Mouse (Mus musculus) liver, postnatal 0 days (tissue): ENCODE results near the gene Zfp358. TPM values are rescaled to one million over a fixed set of nuclear protein-coding genes. Genes with fewer than 3 reads are reported as not detected.

Source experiments
- ATAC-seq: fragments of 200-750 bp; cut with Nextera tagmentation; 2 replicates; pipeline ENCODE4 v1.8.0; 2017; ENCODE audit warnings: mild to moderate bottlenecking, moderate library complexity
- DNase-seq: peaks from one replicate; pipeline ENCODE4 v3.0.0-alpha.2; 2016
- H3K27ac ChIP-seq: fragments of 300-500 bp; sonication (generic); 2 replicates; pipeline ENCODE4 v1.5.1; 2014; ENCODE audit warnings: antibody characterized with exemption, moderate library complexity, mild to moderate bottlenecking, low read depth
- H3K27me3 ChIP-seq: fragments of 300-500 bp; sonication (generic); 2 replicates; pipeline ENCODE4 v1.6.1; 2014; ENCODE audit warnings: low read length, control low read depth, mixed read lengths; ENCODE audit not compliant: insufficient read depth
- H3K36me3 ChIP-seq: fragments of 300-500 bp; sonication (generic); replicated peaks from 2 replicates; pipeline ENCODE4 v1.6.1; 2014; ENCODE audit warnings: mild to moderate bottlenecking, control low read depth, low read length, moderate library complexity, mixed read lengths; ENCODE audit not compliant: insufficient read depth
- H3K4me1 ChIP-seq: fragments of 300-500 bp; sonication (generic); 2 replicates; pipeline ENCODE4 v1.6.1; 2014; ENCODE audit warnings: antibody characterized with exemption, mild to moderate bottlenecking, control low read depth; ENCODE audit not compliant: insufficient read depth
- H3K4me2 ChIP-seq: fragments of 300-500 bp; sonication (generic); 2 replicates; pipeline ENCODE4 v1.6.1; 2014; ENCODE audit warnings: low read depth, mild to moderate bottlenecking, low read length, moderate library complexity, mixed read lengths
- H3K4me3 ChIP-seq: fragments of 300-500 bp; sonication (generic); 2 replicates; pipeline ENCODE4 v1.5.1; 2014; ENCODE audit warnings: low read depth, low read length
- H3K9ac ChIP-seq: fragments of 300-500 bp; sonication (generic); replicated peaks from 2 replicates; pipeline ENCODE4 v1.6.1; 2014; ENCODE audit warnings: mild to moderate bottlenecking, moderate library complexity
- H3K9me3 ChIP-seq: fragments of 300-500 bp; sonication (generic); 2 replicates; pipeline ENCODE4 v1.6.1; 2016; ENCODE audit warnings: mild to moderate bottlenecking, control low read depth, low read length, mixed read lengths
- CTCF ChIP-seq: sonication (generic); IDR thresholded peaks from 2 replicates; pipeline ENCODE4 v1.5.1; 2016; ENCODE audit warnings: antibody characterized with exemption, low read depth
- EP300 ChIP-seq: IDR thresholded peaks from 2 replicates; pipeline ENCODE4 v1.6.1; 2016; ENCODE audit warnings: antibody characterized with exemption, low read depth, mild to moderate bottlenecking
- WGBS: fragments of 180-500 bp; shearing (Covaris S2); extraction: QIAGEN DNeasy Blood & Tissue Kit; methylation state at CpG from one replicate; pipeline ENCODE4 v1.1.7; 2014; ENCODE audit not compliant: insufficient replicate concordance; 5-methylcytosine and 5-hydroxymethylcytosine counted together
- polyA plus RNA-seq: library from polyadenylated mRNA; unstranded; fragments of >200 nt; fragmentation: Nextera tagmentation; extraction: Ambion mirVana; gene quantifications from 2 replicates; pipeline ENCODE4 v1.2.1, GENCODE M21; 2015

The Zfp358 gene
- polyA plus RNA-seq, 1 experiment from 2014 or later = 4.9 TPM

DNA sequence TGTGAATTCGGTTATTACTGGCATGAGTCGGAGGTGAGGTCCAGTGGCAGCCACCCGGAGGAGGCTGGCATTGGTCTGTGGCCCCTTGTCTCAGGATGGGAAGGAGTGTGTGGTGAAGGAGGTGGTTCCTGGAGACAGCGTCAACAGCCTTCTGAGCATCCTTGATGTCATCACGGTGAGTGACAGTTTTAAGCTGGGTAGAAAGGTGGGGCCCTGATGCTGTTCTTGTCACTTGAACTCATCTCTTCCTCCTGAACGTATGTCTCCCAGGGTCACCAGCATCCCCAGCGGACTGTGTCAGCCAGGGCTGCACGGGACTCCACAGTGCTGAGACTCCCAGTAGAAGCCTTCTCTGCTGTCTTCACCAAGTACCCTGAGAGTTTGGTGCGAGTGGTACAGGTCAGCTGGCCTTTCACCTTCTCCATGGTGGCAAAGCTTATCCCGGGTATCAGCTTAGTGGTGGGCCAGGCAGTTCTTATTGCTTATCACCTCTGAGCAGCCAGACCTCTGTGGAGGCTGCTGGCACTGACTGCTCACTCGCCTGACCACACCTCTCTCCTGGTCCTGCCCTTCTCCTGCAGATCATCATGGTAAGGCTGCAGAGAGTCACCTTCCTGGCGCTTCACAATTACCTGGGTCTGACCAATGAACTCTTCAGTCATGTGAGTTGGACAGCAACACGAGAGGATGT is 29.2 kb downstream of the Zfp358 start:
- H3K4me3 ChIP-seq = no peak overlapping the region
- no peaks in the 10 kb centered on the region for H3K27me3 ChIP-seq
- TF ChIP-seq CTCF (no peak), EP300 (peak; percentile 95)
- 58% methylated on average over 13 of the region's 13 CpGs for WGBS
- peaks cover 37% of the 10 kb centered on the region for H3K36me3 ChIP-seq
- peak; percentile 99 for ATAC-seq
- H3K4me1 ChIP-seq = peaks cover 15% of the 10 kb centered on the region
- H3K9me3 ChIP-seq = no peaks in the 10 kb centered on the region
- H3K9ac ChIP-seq = no peak overlapping the region
- peak overlapping the region; percentile 86 for H3K27ac ChIP-seq
- DNase-seq = peak; percentile 65
- peak overlapping the region; percentile 58 for H3K4me2 ChIP-seq

DNA sequence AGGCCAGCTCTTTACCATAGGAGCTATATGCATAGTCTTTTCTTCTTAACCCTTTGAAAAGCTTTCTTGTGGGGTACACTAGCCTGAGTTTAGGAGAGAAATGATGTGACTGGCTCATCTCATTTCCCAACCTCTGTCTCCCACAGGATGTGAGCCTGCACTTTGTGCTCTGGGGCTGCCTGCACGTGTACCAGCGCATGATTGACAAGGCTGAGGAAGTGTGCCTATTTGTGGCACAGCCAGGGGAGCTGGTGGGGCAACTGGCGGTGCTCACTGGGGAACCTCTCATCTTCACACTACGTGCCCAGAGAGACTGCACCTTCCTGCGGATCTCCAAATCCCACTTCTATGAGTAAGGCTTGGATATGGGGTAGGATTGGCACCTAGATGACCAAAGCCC is 37.9 kb downstream of the Zfp358 start:
- DNase-seq (no peak), ATAC-seq (no peak)
- WGBS = 70% methylated on average over 5 of the region's 5 CpGs
- H3K9ac ChIP-seq = no peak overlapping the region
- H3K27me3 ChIP-seq = no peaks in the 10 kb centered on the region
- no peak overlapping the region for H3K4me3 ChIP-seq
- no peaks in the 10 kb centered on the region for H3K9me3 ChIP-seq
- no peak overlapping the region for H3K4me2 ChIP-seq
- H3K4me1 ChIP-seq = peaks cover 2% of the 10 kb centered on the region; the same call in 1 of the 2 replicates
- H3K36me3 ChIP-seq = peaks cover 32% of the 10 kb centered on the region
- H3K27ac ChIP-seq = no peak overlapping the region
- no peak for TF ChIP-seq CTCF
- TF ChIP-seq EP300 = no peak

DNA sequence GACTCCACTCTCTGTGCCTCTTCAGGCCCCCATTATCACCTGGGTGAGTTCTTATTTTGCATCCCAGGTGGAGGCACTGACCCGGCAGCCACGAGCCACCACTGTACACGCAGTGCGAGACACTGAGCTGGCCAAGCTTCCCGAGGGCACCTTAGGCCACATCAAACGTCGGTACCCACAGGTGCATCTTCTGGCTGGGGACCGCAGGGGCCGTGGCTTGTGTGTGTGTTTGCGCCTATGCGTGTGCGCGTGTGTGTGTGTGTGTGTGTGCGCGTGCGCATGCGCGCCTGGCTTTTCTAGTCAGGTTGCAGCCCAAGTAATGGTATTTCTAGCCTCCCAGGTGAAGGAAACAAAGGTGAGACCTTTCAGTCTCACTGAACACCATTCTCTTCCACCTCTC is 39.0 kb downstream of the Zfp358 start:
- TF ChIP-seq CTCF (no peak), EP300 (no peak)
- Histone ChIP-seq H3K4me1 (peaks cover 9% of the 10 kb centered on the region), H3K9ac (no peak overlapping the region), H3K27ac (no peak overlapping the region), H3K27me3 (no peaks in the 10 kb centered on the region), H3K4me2 (no peak overlapping the region), H3K36me3 (peaks cover 25% of the 10 kb centered on the region), H3K4me3 (no peak overlapping the region), H3K9me3 (no peaks in the 10 kb centered on the region)
- DNase-seq (no peak), ATAC-seq (no peak)
- 97% methylated on average over 18 of the region's 18 CpGs for WGBS

DNA sequence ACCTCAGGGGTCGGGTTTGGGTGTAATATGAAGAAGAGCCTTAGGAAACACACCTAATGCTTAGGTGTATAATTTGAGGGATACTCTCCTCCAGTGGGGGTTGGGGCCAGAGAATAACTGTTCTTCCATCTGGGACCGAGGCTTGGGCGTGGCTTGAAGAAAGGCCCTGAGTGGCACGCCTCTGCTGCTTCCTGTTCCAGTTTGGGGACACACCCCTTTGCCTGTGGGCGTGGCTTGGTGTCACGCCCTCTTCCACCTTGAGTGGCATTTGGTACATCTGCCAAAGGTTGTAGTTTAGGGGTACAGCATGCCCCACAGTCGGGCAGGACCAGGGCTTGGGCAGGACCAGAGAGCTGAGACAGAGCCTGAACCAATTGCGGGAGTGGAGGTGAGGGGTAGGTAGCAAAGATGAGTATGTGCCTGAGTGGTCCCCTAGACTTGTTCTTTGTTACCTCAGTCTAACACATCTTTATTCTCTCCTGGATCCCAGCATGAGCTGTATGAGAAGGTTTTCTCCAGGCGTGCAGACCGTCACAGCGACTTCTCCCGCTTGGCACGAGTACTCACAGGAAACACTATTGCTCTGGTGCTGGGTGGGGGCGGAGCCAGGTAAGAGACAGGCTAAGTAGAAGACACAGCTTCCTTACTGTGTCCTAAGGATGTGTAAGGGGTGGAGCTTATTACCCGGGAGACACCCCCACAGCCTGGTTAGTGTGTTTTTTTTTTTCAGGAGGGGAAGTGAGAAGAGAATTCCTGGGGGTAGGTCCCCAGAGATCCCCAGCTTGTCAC is 43.3 kb downstream of the Zfp358 start:
- no peak overlapping the region for H3K4me3 ChIP-seq
- H3K27ac ChIP-seq = no peak overlapping the region
- peak overlapping the region; percentile 30; the same call in 1 of the 2 replicates for H3K4me2 ChIP-seq
- peaks cover 48% of the 10 kb centered on the region for H3K36me3 ChIP-seq
- no peaks in the 10 kb centered on the region for H3K9me3 ChIP-seq
- DNase-seq = peak; percentile 85
- H3K9ac ChIP-seq = no peak overlapping the region
- peak; percentile 85 for ATAC-seq
- H3K27me3 ChIP-seq = no peaks in the 10 kb centered on the region
- H3K4me1 ChIP-seq = peaks cover 9% of the 10 kb centered on the region
- no peak for TF ChIP-seq CTCF
- TF ChIP-seq EP300 = no peak
- WGBS = 62% methylated on average over 15 of the region's 15 CpGs

DNA sequence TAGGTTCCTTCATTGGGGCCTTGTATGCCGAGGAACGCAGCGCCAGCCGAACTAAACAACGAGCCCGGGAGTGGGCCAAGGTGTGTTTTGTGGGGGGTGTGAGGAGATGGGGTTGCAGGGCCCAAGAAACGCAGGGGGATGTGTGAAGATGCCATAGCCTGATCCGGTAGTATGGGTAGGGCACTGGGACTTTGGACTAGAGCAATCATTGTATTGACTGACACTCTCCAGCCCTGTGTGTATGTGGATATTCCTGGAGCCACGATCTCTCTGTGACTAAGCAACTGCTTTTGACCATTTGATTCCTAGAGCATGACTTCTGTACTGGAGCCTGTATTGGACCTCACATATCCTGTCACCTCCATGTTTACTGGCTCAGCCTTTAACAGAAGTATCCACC is 44.0 kb downstream of the Zfp358 start:
- WGBS = 89% methylated on average over 9 of the region's 9 CpGs
- Histone ChIP-seq H3K36me3 (peaks cover 44% of the 10 kb centered on the region), H3K27ac (no peak overlapping the region), H3K27me3 (no peaks in the 10 kb centered on the region), H3K9ac (no peak overlapping the region), H3K4me1 (peaks cover 9% of the 10 kb centered on the region), H3K9me3 (no peaks in the 10 kb centered on the region), H3K4me3 (no peak overlapping the region), H3K4me2 (no peak overlapping the region)
- no peak for TF ChIP-seq EP300
- TF ChIP-seq CTCF = no peak
- ATAC-seq (0 out of 2 replicates have a peak, but pooled peaks have one; percentile 23), DNase-seq (no peak)

DNA sequence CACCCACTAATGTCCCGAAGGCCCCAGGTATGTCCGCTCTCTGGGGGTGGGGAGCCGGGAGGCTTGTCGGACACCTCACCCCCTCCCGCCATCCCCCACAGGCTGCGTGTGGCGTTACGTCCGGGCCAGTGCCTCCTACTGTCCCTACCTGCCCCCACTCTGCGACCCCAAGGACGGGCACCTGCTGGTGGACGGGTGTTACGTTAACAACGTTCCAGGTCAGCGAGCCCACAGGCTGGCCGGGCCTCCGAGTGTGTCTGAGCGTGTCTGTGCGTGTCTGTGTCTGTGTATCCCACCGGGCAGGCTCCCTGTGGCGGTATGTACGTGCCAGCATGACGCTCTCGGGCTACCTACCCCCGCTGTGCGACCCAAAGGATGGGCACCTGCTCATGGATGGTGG is 44.7 kb downstream of the Zfp358 start:
- Histone ChIP-seq H3K27me3 (no peaks in the 10 kb centered on the region), H3K27ac (no peak overlapping the region), H3K4me1 (peaks cover 9% of the 10 kb centered on the region), H3K4me3 (no peak overlapping the region), H3K4me2 (no peak overlapping the region), H3K36me3 (peaks cover 40% of the 10 kb centered on the region), H3K9me3 (no peaks in the 10 kb centered on the region), H3K9ac (no peak overlapping the region)
- DNase-seq = no peak
- TF ChIP-seq EP300 = no peak
- no peak for TF ChIP-seq CTCF
- ATAC-seq = no peak
- WGBS = 93% methylated on average over 26 of the region's 26 CpGs
